Mouse (Mus musculus): ENCODE measurements at regions not wholly inside any gene's neighbourhood (a gene's known extent, or its start where the extent isn't known, plus 50 kb on each side); places are given as distances from the start of the nearest gene placed in this dataset.

DNA sequence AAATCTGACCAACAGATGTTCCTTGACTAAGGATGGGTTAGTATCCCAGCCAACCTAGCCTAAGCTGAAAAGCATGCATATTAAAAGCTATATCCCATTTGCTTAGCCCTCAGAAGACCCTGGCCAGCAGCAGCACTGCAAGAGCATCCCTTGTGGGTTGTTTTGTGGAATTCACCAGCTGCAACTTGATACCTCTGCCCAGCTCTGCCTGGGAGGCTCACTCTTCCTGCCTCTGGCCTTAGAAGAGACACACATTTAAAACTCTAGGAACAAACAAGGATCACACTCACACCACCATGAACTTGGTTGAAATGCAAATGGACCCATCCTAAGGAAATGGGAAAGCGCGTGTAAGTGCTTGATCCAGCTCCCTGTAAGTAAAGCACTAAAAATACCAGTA is 107.7 kb upstream of the Arl4c start:
- DNase-seq (ENCODE audit: low spot score): peak; percentile 58

DNA sequence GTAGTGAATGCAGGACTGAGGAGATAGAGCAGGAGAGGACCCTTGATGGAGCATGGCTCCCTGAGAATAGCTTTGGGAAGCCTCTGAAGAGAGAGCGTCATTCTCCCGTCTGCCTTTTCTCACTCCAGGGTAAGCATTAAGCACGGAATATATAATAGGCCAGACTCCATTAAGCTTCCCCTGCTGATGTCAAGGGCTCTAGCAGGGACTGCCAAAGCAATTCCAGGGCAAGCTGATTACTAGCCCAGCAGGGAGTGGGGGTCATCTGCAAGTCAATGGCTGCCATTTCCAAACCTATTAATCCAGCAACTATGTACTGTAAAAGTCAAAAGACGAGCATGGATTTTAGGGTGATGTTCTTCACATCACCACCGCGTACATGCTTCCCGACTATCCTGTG is 111.2 kb upstream of the Arl4c start:
- DNase-seq (ENCODE audit: low spot score): peak; percentile 31

DNA sequence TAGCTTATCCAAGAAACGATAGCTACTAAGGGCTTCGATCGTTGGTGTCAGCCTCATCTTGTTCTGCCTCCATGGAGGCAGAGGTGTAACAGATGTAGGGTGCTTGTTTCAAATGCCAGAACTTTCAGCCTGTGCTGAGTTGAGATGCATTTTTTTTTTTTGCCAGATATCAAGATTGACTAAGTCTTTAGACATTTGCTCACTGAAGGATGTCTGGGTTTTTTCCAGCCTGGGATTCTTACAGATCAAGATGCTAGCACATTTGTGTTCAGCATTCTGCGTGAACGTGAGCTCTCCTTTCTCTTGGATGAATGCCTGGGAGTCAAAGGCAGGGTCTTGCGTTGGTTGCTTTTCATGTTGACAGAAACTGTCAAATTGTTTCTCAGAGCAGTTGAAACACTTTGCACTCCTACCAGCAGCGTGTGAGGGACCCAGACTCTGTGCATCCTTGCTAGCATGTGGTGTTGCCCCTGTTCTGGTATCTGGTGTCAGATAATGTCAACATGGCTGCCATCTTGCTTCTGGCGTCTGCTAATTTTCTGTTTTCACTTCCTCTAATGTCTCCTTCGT is 114.4 kb upstream of the Arl4c start:
- DNase-seq (ENCODE audit: low spot score): no peak

DNA sequence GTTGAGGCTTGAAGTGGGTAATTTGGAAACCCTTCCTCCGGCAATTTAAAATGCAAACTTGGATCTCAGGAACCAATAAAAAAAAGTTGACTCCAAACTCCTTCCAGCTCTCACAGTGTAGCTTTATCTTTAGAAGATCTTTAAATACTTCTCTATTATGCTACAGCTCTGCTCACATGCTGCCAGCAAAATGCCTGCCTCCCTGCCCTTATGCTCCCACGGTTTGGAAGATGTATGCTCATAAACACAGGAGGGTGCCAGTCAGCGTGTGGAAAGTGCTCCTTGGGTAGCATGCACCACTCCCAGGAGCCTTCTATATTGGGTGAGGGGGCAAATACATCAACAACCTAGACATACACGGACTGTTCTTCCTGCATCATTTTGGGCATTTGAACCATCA is 123.2 kb upstream of the Arl4c start:
- DNase-seq (ENCODE audit: low spot score): no peak

DNA sequence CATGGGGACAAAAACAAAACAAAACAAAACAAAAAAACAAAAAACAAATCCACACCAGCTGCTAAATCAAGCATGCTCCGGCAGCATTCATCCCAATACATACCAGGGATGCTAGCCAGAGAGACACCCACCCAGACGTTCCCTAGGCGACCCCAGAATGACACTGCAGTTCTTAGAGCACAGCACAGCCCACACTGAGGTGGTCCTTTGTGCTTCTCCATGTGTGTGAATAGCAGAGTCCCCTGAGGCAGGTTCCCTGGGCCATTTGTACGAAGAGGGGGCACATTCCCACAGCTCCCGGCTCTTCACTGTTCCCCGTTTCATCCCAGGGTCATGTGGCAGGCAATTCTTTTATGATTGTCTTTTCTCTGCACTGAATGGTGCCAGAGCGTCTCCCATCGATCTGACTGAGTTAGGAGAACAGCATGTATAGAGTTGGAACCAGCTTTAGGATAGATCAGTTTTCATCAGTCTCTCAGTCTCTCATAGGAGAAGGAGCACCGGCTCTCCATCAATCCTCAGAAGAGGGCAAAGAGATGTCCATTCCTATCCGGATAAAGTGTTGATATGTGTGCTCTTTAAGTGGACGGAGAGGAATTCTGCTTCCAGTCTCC is 136.7 kb upstream of the Arl4c start:
- DNase-seq (ENCODE audit: low spot score): peak; percentile 76

DNA sequence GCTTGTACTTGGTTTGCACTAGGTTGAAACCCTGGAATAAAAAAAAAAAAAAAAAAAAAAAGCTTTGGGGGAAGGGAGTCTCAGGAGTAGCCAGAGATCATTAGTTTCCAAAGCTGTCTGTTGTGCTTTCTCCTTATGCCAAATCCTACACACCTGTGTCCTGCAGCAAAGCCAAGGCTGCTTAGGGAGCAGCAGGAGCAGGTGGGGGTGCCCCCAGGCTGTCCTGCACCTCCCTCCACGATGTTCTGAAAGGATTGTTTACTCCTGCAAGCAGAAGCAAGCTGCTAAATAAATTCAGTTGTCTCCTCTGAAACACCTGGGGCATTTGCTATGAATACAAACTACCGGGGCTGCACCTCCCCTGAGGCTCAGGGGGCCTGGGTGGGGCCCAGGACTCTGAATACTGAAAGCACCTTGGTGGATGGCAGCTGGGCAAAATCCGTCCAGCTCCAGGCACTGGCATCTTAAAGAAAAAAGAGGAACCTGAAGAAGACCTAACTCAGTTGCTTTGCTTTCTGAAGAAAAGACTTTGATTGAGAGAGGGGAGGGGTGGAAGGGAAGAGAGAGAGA is 137.5 kb upstream of the Arl4c start:
- DNase-seq (ENCODE audit: low spot score): no peak

DNA sequence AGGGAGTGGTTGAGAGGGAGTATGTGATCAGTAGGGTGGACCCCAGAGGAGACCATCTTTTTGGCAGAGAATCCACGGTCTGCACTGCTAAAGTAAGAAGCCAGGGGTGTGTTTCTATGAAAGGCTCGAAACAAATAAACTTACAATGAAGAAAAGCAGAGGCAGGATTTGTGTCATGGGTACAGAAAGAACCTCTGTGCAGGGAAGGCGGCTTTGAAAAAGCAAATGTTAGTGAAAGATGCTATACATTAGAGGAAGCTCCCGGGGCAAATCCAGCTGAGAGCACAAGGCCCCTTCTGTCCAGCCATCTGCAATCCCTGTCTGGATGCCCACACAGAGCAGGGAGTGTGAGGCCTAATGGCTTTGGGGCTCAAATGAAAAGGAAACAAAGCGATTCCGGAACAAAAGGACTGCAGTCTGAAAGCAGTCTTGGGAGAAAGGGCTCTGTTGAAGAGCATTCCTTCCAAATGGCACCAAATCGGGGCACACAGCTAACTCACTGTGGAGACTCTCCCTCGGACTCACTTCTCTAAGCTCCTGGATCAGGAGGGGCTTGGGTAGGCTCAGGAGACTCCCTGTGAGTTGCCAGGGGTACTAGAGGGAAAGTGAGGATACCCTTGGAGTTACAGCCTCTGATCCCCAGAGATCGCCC is 138.1 kb upstream of the Arl4c start:
- DNase-seq (ENCODE audit: low spot score): peak; percentile 78

DNA sequence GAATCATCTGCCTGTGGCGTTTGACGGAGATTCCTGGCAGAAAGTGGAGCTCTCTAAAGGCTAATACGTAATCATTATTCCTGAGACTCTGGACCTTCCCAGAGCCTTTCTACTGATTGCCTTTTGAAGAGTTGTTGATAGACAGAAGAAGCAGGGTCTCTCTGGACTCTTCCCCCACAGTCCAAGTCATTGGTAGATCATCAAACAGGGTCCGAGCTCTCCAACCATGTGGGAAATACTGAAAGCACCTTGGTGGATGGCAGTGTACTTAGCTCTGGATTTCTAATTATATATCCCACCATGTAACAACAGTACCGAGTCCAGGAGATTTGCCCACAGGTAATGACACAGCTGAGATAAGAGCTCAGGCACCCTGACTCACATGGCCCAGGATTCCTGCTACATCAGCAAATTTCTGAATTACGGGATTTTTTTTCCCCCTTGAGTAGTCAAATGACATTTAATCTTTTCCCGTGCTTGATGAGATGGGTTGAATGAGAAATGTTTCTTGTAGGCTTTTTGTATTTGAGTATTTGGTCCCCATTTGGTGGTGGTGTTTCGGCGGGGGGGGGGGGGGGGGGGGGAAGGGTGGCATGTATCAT is 139.1 kb upstream of the Arl4c start:
- peak; percentile 9 for DNase-seq (ENCODE audit: low spot score)

DNA sequence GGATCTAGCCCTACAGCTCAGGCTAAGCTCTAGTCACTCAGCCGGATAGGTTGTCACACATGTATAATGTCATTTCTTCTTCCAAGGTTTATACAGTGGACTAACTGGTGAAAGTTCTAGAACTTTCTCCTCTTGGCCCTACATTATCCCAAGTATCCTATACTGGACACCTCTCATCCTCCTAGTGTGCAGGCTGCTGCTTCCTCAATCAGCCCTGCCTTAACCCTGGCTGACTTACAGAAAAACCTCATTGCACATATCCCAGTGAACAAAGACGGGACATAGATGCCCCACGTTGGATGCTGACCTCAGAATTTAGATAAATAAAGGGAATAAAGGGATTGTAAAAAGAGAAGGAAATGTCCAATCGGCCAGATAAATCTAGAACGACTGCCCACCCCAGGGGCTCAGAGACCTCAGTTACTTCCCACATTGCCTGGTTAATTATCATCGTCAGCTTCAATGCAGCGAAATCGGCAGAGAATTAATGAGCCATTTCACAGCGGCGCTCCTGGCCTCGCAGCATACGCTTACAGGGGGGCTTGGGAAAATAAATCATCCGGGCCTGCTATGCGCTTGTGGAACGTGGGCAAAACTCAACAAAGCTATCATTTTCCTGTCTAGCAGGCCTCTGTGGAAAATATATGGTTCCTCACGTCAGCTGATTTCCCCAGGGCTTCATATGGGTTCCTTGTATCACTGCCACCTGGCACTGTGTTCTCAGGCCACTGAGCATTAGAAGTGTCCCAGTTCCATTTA is 145.5 kb upstream of the Arl4c start:
- DNase-seq (ENCODE audit: low spot score): peak; percentile 60

DNA sequence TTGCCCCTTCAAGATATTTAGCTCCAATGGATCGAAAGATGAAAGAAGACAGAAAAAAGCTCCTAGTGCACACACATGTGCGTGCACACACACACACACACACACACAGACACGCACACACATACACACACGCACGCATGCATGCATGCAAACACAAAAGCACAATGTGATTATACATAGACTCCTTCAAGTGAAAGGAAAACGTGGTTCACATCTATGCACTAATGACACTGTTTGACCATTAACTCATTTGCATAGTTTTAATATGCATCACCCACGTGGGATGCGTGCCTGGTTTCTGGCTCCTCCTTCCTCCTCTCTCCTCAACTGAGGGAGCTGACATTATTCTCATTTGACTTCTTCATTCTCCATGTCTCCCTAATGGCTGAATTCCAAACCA is 146.2 kb upstream of the Arl4c start:
- no peak for DNase-seq (ENCODE audit: low spot score)

DNA sequence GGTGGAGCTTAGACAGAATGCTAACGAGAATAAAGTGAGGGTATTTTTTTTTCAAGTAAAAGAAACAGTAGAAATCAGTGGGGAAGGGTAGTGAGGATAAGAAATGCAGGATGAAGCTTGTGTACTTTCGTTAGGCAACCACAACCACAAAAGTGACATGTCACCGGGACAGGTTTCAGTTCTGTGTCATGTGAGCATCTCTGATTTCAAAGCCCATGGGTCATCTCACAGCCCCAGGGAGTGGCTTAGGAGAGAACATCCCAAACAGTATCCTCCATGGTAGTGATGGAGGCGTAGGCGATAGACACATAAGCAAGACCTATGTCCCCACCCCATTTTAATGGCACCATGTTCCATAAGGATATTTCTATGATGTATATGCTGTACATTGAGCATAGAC is 147.4 kb upstream of the Arl4c start:
- no peak for DNase-seq (ENCODE audit: low spot score)

DNA sequence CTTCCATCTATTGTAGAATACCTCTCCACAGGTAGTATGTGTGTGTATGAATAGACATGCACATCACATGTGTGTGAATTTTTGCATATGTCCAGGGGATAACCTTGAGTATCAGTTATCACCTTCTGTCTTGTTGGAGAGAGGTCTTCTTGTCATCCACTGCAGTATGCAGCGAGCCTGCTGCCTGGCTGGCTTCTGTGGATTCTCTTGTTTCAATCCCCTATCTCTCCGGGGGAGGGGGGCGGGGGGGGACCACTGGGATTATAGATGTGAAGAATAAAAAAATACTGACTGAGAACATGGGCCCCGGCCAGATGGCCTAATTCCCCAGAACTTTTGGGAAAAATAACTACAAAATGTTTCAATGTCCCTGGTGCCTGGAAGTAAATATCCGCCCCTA is 149.9 kb upstream of the Arl4c start:
- no peak for DNase-seq (ENCODE audit: low spot score)

DNA sequence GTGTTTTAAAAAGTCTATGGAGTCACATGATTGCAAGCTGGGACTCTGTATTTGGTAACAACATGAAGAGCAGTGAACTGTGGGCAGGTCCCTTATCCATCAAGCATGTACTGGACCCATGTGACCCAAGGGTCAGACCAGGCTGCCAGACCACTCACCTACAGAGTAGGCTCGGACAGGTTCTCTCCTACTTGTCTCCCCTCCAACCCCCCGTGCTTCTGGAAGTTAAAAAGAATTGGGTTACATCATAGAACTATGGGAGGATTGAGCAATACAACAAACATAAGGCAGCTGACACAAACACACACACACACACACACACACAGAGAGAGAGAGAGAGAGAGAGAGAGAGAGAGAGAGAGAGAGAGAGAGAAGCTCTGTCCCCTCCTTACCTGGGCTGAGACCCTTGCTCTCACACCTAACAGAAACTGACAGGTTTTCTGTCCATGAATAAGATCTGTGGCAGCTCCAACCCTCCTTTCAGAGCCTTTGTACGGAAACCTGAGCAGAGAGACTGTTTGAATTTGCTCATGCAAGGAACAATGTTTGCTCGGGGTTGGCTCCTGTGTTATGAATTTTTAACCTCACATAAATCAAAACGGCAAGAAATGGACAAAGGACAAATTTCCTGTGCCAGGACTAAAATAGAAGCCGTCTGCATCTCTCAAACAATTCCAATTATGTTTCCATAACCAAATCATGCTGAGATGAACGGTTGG is 159.0 kb upstream of the Arl4c start:
- no peak for DNase-seq (ENCODE audit: low spot score)

DNA sequence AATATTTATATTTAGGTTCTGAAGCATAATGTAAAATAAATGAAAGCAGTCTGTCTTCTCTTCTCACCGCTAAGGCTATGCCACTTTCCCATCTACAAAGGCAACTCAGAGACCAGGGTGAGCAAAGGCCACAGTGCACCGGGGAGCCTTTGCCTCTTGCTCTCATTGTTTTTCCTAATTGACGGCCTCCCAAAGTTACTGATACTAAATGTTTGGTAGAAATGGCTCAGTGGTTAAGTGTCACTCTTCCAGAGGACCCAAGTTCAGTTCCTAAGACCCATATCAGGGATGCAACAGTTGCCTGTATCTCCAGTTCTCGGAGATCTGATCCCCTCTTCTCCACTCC is 159.5 kb upstream of the Arl4c start:
- no peak for DNase-seq (ENCODE audit: low spot score)

DNA sequence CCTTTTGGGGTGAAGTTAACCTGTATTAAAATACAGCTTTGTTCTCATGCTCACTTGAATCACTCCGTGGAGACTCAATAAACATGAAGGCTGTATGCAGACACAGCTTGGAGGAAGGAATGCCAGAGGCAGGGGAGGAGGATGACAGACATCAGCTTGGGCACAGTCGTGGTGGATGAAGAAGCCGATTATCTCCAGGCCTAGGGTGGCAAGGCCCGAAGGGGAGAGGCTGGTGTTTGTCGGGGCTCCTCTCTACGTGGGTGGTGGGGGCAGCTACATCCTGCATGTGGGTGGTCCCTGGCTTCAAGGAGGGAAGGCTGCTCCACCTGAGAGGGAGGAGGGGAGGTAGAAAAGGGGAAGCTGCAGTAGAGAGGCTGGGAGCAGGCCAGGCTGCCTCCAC is 163.4 kb upstream of the Arl4c start:
- DNase-seq (ENCODE audit: low spot score): no peak

DNA sequence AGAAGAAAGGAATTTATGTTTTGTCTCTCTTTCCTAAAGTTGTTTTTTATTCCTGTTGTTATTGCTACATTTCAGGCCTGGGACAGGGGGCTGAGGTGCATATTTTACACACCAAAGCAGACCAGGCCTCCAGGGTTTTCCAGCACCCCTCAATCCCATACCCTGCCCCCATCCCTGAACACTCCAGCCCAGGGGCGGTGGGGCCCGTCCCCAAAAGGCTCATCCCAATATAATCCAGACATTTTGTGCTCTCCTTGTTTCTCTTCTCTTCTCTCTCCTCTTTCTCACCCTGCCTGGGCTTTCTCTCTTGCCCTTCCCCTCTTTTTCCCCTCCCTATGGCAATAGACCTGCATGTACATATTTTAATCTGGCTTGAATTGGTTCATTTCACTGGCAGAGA is 164.6 kb upstream of the Arl4c start:
- no peak for DNase-seq (ENCODE audit: low spot score)

DNA sequence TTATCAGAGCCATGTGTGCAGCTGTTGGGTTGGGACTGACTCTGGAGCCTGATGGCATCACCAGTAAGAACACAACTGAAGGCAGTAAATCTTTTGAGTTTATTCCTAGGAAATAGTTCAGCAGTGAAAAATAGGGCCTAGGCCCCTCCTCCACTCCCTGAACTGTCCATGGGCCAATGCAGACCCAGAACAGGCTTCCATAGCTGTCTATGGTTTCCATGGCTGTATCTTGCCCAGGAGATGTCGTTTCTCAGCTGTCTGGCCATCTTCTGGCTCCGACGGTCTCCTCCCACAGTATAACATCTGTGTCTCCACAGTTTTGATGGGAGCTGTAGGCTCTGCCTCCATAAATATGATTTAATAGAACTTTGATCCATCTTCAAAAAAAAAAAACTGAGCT is 165.1 kb upstream of the Arl4c start:
- DNase-seq (ENCODE audit: low spot score): no peak

DNA sequence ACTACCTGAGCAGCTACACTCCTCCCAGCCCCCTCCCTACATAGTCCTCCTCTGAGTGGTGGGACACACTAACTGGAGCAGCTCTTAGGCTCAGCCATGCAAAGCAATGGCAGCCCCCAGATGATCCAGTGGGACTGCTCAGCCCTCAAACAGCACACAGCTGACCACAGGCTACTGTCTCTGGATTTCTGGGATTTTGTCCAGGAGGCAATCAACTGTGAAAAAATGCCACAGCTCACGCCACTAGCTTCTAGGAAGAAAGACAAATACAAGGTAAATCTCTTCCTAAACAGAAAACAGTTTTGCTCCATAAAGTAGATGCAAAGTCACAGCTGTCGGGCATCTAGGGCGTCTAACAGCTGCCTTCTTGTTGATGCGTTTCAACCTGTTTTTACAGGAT is 167.9 kb upstream of the Arl4c start:
- DNase-seq (ENCODE audit: low spot score): no peak

DNA sequence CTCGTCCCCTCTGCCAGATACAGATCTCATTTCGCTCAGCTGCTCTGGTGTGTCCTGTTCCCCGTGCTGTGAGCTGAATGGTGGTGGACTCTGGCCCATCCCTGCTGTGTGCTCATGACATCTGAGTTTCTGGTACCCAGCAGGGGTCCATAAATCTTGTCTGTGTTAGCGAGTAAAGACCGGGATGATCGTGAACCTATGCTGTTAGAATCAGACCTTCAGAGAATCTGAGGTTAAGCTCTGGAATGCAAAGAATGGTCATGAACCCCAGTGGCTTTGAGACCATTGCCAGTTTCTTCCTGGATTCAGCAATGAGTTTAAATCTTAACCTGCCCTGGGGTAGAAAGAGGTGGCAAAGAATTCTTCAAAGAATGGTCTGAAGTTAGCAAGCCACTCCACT is 173.3 kb upstream of the Arl4c start:
- DNase-seq (ENCODE audit: low spot score): peak; percentile 23

DNA sequence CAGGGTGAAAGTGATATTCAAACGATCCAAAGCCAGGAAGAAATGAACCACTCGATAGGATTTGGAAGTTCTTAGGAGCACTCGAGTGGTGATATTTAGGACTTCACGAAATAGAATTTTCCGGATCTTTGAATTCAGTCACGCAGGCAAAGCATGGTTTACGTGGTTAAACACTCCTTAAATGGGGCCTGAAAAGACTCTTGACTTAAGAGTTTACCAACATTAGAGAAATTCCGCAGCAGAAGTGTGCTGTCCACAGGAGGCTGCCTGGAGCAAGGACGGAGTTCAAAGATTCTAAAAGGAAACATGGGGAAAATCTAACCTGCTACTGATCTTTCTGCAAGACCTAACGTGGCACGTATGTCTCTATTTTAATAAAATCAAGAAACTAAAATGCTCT is 175.4 kb upstream of the Arl4c start:
- DNase-seq (ENCODE audit: low spot score): no peak

DNA sequence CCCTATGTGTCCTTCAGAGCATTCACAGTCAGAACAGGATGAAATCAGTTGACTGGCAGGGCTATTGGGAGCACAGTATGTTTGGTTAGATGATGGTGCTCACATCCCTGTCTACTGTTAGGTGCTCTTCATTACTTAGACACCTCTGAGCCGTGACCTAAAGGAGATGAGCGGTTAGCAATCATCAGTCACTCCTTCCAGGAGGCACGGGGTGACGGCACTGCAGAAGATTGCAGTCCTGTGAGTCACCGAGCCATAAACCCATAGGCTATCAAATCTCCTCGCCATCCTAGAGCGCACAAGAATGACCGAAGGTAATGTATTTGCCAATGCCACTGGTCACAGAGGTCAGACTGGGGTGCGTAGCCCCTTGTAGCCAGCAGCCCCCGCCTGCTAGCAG is 176.8 kb upstream of the Arl4c start:
- no peak for DNase-seq (ENCODE audit: low spot score)

DNA sequence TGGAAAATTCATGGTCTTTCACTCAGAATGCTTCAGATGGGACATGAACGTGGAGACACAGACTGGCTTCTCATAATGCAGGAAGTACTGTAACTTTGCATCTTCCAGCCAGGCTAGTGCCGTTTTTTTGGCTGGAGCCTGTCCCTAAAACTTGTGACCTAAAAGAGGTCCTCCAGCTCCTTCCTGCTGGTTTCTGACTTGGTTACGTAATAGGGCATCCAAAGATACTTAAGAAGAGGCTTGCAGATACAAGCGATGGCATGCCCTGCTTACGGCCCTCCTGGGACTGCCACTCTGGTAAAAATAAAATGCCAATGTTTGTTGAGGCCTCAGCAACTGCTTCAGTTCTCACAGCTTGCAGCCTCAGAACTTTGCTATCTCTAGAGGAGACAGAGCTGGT is 177.3 kb upstream of the Arl4c start:
- DNase-seq (ENCODE audit: low spot score): no peak
